Mouse (Mus musculus): Measurements from ENCODE around the gene Abhd11.

DNA sequence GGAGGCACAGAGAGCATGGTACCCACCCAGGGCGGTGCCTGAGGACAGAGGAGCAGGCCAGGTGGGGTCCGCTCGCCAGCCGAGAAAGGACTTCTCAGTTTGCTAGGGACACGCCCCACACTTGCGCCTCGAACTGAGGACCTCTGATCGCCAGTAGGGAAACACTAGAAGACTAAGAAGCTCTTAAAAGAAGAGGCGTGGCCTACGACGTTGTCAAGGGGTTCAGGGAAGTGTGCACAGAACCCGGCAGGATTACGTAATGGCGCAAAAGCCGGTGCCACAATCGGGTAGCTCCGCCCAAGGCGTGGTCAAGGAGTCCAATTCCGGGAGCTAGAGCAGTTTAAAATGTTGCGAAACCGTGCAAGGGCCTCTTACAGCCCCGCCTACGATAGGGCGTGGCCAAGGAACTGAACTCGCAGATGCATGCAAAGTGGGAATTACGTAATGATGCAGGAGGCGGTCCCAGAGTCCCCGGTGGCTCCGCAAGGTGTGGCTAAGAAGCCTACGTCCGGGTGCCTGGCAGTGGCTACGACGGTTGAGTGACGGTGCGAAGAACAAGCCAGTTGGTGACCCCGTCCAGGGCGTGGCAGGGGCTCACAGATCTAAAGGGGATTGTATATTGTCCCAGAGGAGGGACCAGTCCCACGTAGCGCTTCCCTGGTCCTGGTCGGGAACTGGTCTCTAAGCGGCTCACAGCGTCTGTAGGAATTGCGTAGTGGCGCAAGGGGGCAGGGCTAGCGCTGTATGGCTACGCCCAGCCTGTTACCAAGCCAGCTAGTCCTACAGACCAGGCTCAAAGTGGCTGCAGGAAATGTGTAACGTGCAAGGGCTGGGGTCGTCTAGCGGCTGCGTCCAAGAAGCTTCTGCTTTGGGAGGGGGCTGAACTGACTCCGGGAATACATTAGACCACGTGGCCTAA lies at the start of gene Abhd11:
- TF ChIP-seq POLR2A (IDR thresholded peaks at IDR 0.05; ENCODE audit: borderline replicate concordance, extremely low read depth, low read depth, low read length), result peak; percentile 98
- TF ChIP-seq CTCF (IDR thresholded peaks at IDR 0.05; ENCODE audit: insufficient read depth, low read length), result peak; percentile 16; the same call in 1 of the 2 replicates

All from lung, adult 2 months (tissue).